Mouse (Mus musculus): Measurements from ENCODE around the gene Tle3.

DNA sequence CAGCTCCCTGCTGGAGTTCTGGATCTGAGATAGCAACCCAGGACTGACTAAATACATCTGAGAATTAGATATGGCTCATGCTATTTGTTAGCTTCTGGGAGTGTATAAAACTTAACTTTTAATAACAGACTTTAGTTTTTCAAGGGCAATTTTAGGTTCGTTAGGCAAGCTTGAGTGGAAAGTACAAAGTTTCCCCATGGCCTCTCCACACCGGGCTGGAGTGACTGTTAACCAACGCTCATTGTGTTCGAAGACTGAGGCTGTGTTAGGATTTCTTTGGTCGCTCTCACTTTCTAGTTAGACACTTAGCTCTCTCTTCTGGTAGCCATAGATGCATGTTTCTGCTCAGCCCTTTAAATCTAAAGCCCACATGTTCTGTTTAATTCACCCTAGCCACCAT is 21.7 kb downstream of the Tle3 start:
- TF ChIP-seq CTCF (IDR thresholded peaks at IDR 0.05; ENCODE audit: control insufficient read depth, insufficient read depth, insufficient read length) (no peak), CEBPB (IDR thresholded peaks at IDR 0.05; ENCODE audit: low read depth) (no peak), MYOD1 (IDR thresholded peaks at IDR 0.05; ENCODE audit: control insufficient read depth, insufficient read length, low read depth) (no peak), MAX (IDR thresholded peaks at IDR 0.05) (no peak), FOSL1 (IDR thresholded peaks at IDR 0.05; ENCODE audit: insufficient read depth, low read length, poor library complexity, severe bottlenecking) (no peak)
